Mouse (Mus musculus): ENCODE measurements around the gene Sema4b.

The Sema4b gene

DNA sequence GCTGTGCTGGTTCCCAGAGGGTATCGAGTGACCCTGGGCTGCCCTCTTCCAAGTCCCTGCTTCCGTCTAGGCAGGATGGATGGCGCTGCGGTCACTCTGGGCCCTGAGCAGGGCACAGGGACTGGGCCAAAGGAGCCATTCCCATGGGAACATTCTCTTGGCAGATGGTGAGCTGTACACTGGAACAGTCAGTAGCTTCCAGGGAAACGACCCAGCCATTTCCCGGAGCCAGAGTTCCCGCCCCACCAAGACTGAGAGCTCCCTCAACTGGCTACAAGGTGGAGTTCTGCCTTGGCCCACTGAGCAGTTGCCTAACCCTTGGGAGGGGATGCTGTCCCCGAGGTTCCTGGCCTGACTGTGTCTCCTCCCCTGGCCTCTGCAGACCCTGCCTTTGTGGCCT lies 29.9 kb downstream of the Sema4b start:
- DNase-seq (ENCODE audit: low read depth, low spot score): no peak

DNA sequence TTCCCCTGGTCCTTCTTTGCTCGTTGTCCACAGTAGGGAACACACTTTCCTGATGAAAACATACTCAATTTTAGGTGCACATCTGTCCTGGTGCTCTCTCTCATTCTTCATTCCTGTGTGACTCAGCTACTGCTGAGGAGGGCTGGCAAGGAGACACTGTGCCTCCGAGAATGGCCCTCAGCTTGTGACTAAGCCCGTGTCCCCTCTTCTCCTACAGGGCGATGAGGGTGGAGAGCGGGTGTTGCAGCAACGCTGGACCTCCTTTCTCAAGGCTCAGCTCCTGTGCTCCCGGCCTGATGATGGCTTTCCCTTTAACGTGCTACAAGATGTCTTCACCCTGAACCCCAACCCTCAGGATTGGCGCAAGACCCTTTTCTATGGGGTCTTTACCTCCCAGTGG lies 32.0 kb downstream of the Sema4b start:
- DNase-seq (ENCODE audit: low read depth, low spot score): no peak

GRCm38 (mm10) chr7:80220237-80220797 lies 33.7 kb downstream of the Sema4b start:
- no peak for DNase-seq (ENCODE audit: low read depth, low spot score)

- no peak for DNase-seq (ENCODE audit: low read depth, low spot score)
Measured at GRCm38 (mm10) chr7:80221179-80221750, 34.6 kb downstream of the Sema4b start.

DNA sequence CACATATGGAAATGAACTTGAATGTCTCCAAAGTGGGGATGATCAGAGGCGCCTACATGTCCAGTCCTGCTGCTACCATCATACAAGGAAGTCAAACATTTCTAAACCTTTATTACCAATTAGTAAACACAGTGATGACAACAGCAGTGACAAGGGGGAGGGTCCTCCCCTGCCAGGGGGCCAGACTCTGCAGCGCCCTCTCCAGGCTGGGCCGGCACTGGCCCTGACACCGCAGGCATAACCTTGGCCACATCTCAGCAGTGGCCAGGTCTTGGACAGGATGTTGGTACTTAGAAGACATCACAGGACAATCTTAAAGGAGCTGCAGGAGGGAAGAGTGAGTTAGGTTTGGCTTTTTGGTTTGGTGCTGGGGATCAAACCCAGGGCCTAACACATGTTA lies 40.4 kb downstream of the Sema4b start:
- DNase-seq (ENCODE audit: low read depth, low spot score): no peak

GRCm38 (mm10) chr7:80230196-80230595 lies 43.6 kb downstream of the Sema4b start:
- DNase-seq (ENCODE audit: low read depth, low spot score): no peak

DNA sequence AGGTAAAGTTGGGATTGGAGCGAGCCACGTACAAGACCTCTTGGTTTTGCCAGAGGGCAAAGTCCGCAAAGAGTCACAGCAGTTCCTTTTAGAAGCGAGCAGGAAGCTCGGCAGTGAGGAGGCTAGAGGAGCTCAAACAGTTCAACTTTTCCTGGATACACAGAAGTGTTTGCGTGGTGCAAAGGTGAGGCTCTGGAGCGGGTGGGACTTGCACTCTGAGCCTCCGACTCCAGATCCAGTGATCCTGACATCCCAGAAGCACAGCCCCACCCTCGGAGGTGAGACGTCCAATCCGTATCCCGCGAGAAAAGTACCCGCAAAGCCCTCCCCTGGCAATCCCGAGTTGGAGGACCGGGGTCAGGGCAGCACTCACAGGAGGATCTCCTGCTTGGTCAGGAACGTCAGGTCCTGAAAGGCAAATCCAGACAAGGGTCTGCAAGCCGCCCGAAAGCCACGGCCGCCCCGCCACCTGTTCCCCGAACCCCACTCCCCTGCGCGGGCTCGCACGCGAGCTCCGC lies 45.4 kb downstream of the Sema4b start:
- DNase-seq (ENCODE audit: low read depth, low spot score): no peak

DNA sequence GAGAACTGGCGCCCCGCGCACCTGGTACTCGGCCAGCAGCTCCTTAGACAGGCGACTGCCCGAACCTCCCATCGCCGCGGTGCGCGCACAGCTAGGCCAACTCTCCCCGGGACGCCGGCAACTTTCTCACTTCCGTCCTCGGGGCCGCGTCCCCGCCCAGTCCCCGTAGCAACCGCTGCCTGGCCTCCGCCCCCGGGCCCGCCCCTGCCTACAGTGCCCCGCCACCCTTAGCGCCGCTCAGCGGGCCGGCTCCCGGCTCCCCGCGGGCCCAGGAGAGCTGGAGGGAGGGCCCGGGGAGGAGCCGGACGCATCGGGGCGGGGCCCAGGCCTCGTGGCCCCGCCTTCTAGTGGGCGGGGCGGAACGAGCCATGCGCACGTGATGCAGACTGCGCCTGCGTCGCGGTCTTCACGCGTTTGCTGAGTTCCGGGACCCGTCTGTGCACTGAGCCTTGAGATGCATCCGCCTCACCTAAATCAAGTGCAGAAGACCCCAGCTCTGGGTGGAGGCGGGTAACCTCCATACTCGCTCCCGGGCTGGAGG lies 45.9 kb downstream of the Sema4b start, which contains the start of the genes Cib1 and Gdpgp1:
TSS of gene Cib1 (minus strand) at position 325 of the 541 bp plus-strand sequence.
TSS of gene Gdpgp1 (plus strand) at position 377 of the 541 bp plus-strand sequence.
- peak; percentile 83 for DNase-seq (ENCODE audit: low read depth, low spot score)

GRCm38 (mm10) chr7:80233799-80234198 lies 47.2 kb downstream of the Sema4b start:
- no peak for DNase-seq (ENCODE audit: low read depth, low spot score)

DNA sequence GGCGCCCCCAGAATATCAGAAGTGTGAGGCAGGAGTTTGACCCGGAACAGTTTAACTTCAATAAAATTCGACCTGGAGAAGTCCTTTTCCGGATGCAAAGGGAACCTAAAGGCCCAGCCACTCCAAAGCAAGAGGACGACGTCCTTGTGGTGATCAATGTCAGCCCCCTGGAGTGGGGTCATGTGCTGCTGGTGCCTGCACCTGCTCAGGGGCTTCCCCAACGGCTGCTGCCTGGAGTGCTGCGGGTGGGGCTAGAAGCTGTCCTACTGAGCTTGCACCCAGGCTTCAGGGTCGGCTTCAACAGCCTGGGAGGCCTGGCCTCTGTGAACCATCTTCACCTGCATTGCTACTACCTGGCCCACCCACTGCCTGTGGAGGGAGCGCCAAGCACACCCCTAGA lies 51.9 kb downstream of the Sema4b start:
- no peak for DNase-seq (ENCODE audit: low read depth, low spot score)

DNA sequence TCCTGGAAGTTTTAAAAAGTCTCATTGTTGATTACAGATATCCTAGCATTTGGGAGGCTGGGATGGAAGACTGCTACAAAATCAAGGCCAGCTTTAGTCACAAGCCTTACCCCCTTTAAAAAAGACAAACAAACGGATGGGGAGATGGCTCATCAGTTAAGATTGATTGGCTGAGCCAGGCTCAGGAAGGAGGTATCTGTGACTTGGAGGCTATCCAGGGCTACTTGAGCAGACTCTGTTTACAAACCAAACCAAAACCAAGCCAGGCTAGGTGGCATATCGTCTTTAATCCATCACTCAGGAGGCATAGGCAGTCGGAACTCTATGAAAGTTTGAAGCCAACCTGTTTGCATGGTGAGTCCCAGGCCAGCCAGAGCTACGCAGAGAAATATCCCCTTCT lies 55.0 kb downstream of the Sema4b start:
- DNase-seq (ENCODE audit: low read depth, low spot score): no peak

DNA sequence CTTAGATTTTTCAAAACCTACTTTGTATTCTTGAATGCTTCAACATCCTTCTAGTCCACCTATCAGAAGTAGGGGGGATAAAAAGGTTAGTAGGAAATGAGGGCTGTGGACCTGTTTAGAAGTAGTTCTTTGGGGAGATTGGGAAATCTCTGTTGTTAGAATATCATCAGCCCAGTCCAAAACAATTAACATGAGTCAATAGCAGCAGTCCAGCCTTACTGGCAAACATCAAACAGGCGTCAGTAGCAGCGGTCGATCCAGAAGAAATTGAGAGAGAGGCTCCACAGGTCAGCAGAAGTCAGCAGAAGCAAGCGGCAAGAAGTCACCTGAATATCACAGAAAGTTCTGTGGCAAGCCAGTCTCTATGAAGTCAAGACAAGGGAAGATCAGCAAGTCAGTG lies 58.2 kb downstream of the Sema4b start:
- no peak for DNase-seq (ENCODE audit: low read depth, low spot score)

- DNase-seq (ENCODE audit: low read depth, low spot score): peak; percentile 95
Measured at GRCm38 (mm10) chr7:80246148-80246721, 59.6 kb downstream of the Sema4b start, which contains the start of gene Ttll13. Ttll13 (plus strand) TSS chr7:80246376.

GRCm38 (mm10) chr7:80246859-80247258 lies 60.2 kb downstream of the Sema4b start:
- DNase-seq (ENCODE audit: low read depth, low spot score): no peak

- no peak for DNase-seq (ENCODE audit: low read depth, low spot score)
Measured at GRCm38 (mm10) chr7:80252437-80252836, 65.8 kb downstream of the Sema4b start.

GRCm38 (mm10) chr7:80252886-80253285 lies 66.2 kb downstream of the Sema4b start:
- no peak for DNase-seq (ENCODE audit: low read depth, low spot score)

- no peak for DNase-seq (ENCODE audit: low read depth, low spot score)
Measured at GRCm38 (mm10) chr7:80255981-80256380, 69.3 kb downstream of the Sema4b start.

DNA sequence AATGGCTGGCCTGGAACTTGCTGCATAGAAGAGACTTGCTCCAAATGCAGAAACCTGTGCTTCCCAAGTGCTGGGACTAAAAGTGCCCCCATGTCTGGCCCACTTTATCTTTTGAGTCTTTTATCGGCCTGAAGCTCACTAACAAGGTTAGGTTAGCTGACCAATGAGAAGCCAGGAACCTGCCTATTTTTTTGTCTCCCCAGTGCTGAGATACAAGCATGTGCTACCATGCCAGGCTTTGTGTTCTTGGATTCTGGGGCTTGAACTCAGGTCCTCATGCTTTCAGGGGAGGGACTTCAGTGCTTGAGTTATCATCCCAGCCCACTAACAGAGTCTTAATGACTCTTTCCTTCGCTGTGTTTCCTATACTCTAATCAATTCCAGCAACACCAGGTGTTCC lies 71.1 kb downstream of the Sema4b start:
- no peak for DNase-seq (ENCODE audit: low read depth, low spot score)

DNA sequence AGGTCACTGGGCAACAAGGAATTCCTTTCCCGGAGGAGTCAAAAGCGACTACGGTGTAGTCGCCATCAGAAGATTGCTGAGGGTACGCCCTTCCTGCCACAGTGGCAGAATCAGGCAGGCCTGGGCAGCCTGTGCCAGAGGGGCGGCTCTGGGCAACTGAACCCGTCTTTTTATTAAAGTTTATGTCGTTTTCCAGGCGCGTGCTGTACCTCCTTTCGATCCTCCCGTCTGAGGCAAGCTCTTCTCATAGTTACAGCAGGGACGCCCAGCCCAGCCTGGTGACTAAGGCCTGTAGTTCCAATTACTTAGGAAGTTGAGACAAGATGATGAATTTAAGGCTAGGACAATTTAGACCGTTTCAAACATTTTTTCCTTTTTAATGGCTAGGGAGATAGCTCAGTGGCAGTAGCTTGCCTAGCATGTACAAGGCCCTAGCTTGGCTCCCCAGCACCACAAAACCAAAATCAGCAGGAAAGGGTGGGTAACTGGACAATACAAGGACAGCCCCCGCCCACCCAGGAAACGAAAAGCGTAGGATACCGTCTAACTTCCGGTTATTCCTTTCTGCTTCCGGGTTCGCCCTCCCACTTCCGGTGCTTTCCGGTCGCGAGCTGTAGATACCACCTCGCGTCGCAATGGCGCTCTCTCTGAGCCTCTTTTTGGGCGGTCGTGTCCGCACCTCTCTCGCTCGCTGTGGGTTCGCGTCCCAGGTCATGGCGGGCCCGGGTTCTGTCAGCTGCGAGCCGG lies 74.2 kb downstream of the Sema4b start, which contains the start of gene Ngrn:
TSS of gene Ngrn (plus strand) at position 591 of the 747 bp plus-strand sequence.
- DNase-seq (ENCODE audit: low read depth, low spot score): peak; percentile 74

- DNase-seq (ENCODE audit: low read depth, low spot score): no peak
Measured at GRCm38 (mm10) chr7:80261372-80261990, 74.8 kb downstream of the Sema4b start.

DNA sequence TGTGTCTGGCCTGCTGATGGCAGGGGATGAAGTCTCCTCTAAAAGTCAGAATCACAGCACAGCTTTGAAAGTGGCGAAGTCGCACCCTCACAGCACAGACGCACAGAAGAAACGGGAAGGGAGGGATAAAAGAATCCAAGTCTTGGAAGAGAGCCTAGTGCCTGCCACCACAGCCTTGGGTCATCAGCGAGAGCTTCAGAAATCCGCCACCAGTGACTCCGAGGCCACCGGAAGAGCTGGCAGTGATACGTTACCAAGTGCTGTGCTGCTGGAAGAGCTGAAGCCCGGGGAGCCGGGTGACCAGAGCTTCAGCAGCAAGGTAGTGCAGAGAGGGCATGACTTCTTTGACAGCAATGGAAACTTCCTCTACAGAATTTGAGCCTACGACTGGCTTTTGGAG lies 78.0 kb downstream of the Sema4b start:
- no peak for DNase-seq (ENCODE audit: low read depth, low spot score)

Data from brain, embryonic 18.5 days (tissue).